Mouse (Mus musculus) stomach, embryonic 15.5 days (tissue): Measurements from ENCODE around the gene Snx32. TPM values are rescaled to one million over a fixed set of nuclear protein-coding genes. Genes with fewer than 3 reads are reported as not detected.
"Not testable (repeated sequence)": the region's sequence is repeated elsewhere in the genome, so short reads cannot be mapped to it uniquely, and the experiment has no call there.

Source experiments
- ATAC-seq: fragments of 200-750 bp; cut with Nextera tagmentation; 2 replicates; pipeline ENCODE4 v1.8.0; 2017; ENCODE audit warnings: low read depth, moderate number of reproducible peaks, moderate TSS enrichment; ENCODE audit not compliant: insufficient read depth, low FRiP score
- H3K27ac ChIP-seq: fragments of 300-500 bp; sonication (generic); 2 replicates; pipeline ENCODE4 v1.5.1; 2015; ENCODE audit warnings: mild to moderate bottlenecking, inconsistent platforms
- H3K27me3 ChIP-seq: fragments of 300-500 bp; sonication (generic); replicated peaks from 2 replicates; pipeline ENCODE4 v1.6.1; 2015; ENCODE audit warnings: inconsistent platforms
- H3K36me3 ChIP-seq: fragments of 300-500 bp; sonication (generic); 2 replicates; pipeline ENCODE4 v1.6.1; 2015; ENCODE audit warnings: inconsistent platforms
- H3K4me1 ChIP-seq: fragments of 300-500 bp; sonication (generic); 2 replicates; pipeline ENCODE4 v1.6.1; 2015; ENCODE audit warnings: inconsistent platforms
- H3K4me2 ChIP-seq: fragments of 300-500 bp; sonication (generic); 2 replicates; pipeline ENCODE4 v1.6.1; 2015; ENCODE audit warnings: mild to moderate bottlenecking, inconsistent platforms
- H3K4me3 ChIP-seq: fragments of 300-500 bp; sonication (generic); replicated peaks from 2 replicates; pipeline ENCODE4 v1.5.1; 2015; ENCODE audit warnings: inconsistent platforms
- H3K9ac ChIP-seq: fragments of 300-500 bp; sonication (generic); 2 replicates; pipeline ENCODE4 v1.6.1; 2015; ENCODE audit warnings: inconsistent platforms
- H3K9me3 ChIP-seq: fragments of 300-500 bp; sonication (generic); 2 replicates; pipeline ENCODE4 v1.6.1; 2016; ENCODE audit warnings: inconsistent platforms
- WGBS: fragments of 180-500 bp; shearing (Covaris S2); methylation state at CpG from one replicate; pipeline ENCODE4 v1.1.7; 2015; 5-methylcytosine and 5-hydroxymethylcytosine counted together
- polyA plus RNA-seq: library from polyadenylated mRNA; unstranded; fragments of >200 nt; fragmentation: Nextera tagmentation; extraction: Ambion mirVana; gene quantifications from 2 replicates; pipeline ENCODE4 v1.2.1, GENCODE M21; 2015

Snx32 gene
- polyA plus RNA-seq, 1 experiment from 2014 or later: 8.8 TPM

GRCm38 (mm10) chr19:5500330-5500875 lies 9.9 kb downstream of the Snx32 start:
- H3K27ac ChIP-seq: no peak overlapping the region
- H3K4me3 ChIP-seq: no peak overlapping the region
- no peaks in the 10 kb centered on the region for H3K4me1 ChIP-seq
- H3K9me3 ChIP-seq: no peaks in the 10 kb centered on the region
- no peaks in the 10 kb centered on the region for H3K27me3 ChIP-seq
- no peak overlapping the region for H3K4me2 ChIP-seq
- ATAC-seq: no peak
- peaks cover 11% of the 10 kb centered on the region; the same call in 1 of the 2 replicates for H3K36me3 ChIP-seq
- no peak overlapping the region for H3K9ac ChIP-seq
- 87% methylated on average over 2 of the region's 2 CpGs for WGBS

- no peak overlapping the region for H3K4me2 ChIP-seq
- no peak overlapping the region for H3K4me3 ChIP-seq
- no peaks in the 10 kb centered on the region for H3K9me3 ChIP-seq
- H3K36me3 ChIP-seq: peaks cover 31% of the 10 kb centered on the region
- H3K9ac ChIP-seq: no peak overlapping the region
- WGBS: 85% methylated on average over 16 of the region's 16 CpGs
- no peak for ATAC-seq
- peaks cover 14% of the 10 kb centered on the region; the same call in 1 of the 2 replicates for H3K4me1 ChIP-seq
- H3K27ac ChIP-seq: no peak overlapping the region
- no peaks in the 10 kb centered on the region for H3K27me3 ChIP-seq
These were observed 14.3 kb downstream of the Snx32 start for GRCm38 (mm10) chr19:5496052-5496370.

GRCm38 (mm10) chr19:5495353-5496051 lies 14.8 kb downstream of the Snx32 start:
- no peak for ATAC-seq
- Histone ChIP-seq H3K9ac (no peak overlapping the region), H3K9me3 (no peaks in the 10 kb centered on the region), H3K36me3 (peaks cover 31% of the 10 kb centered on the region), H3K4me2 (no peak overlapping the region), H3K27ac (no peak overlapping the region), H3K27me3 (no peaks in the 10 kb centered on the region), H3K4me1 (peaks cover 14% of the 10 kb centered on the region; the same call in 1 of the 2 replicates), H3K4me3 (no peak overlapping the region)
- 82% methylated on average over 12 of the region's 12 CpGs for WGBS

- no peak for ATAC-seq
- Histone ChIP-seq H3K4me3 (no peak overlapping the region), H3K36me3 (peaks cover 31% of the 10 kb centered on the region), H3K9ac (no peak overlapping the region), H3K9me3 (no peaks in the 10 kb centered on the region), H3K27ac (no peak overlapping the region), H3K4me1 (peaks cover 15% of the 10 kb centered on the region; the same call in 1 of the 2 replicates), H3K4me2 (no peak overlapping the region), H3K27me3 (no peaks in the 10 kb centered on the region)
- WGBS: 77% methylated on average over 3 of the region's 3 CpGs
These were observed 16.0 kb downstream of the Snx32 start for GRCm38 (mm10) chr19:5494314-5494713.

GRCm38 (mm10) chr19:5493301-5493721 lies 17.0 kb downstream of the Snx32 start:
- not testable (repeated sequence) for H3K27me3 ChIP-seq, ATAC-seq, H3K9ac ChIP-seq, H3K9me3 ChIP-seq, H3K27ac ChIP-seq, H3K4me3 ChIP-seq, H3K4me2 ChIP-seq
- peaks cover 31% of the 10 kb centered on the region for H3K36me3 ChIP-seq
- WGBS: 67% methylated on average over 9 of the region's 9 CpGs
- H3K4me1 ChIP-seq: peaks cover 20% of the 10 kb centered on the region; the same call in 1 of the 2 replicates

GRCm38 (mm10) chr19:5492641-5493040 lies 17.7 kb downstream of the Snx32 start:
- H3K4me2 ChIP-seq: no peak overlapping the region
- WGBS: 78% methylated on average over 4 of the region's 4 CpGs
- ATAC-seq: no peak
- no peak overlapping the region for H3K9ac ChIP-seq
- H3K4me3 ChIP-seq: no peak overlapping the region
- no peaks in the 10 kb centered on the region for H3K9me3 ChIP-seq
- H3K27ac ChIP-seq: no peak overlapping the region
- H3K4me1 ChIP-seq: peaks cover 20% of the 10 kb centered on the region; the same call in 1 of the 2 replicates
- H3K27me3 ChIP-seq: no peaks in the 10 kb centered on the region
- peaks cover 31% of the 10 kb centered on the region for H3K36me3 ChIP-seq

GRCm38 (mm10) chr19:5490898-5491708 lies 19.2 kb downstream of the Snx32 start:
- Histone ChIP-seq H3K27ac (peak overlapping the region; percentile 100), H3K36me3 (peaks cover 31% of the 10 kb centered on the region), H3K9ac (peak overlapping the region; percentile 99), H3K4me2 (peak overlapping the region; percentile 50), H3K4me3 (peak overlapping the region; percentile 98), H3K4me1 (peaks cover 35% of the 10 kb centered on the region), H3K27me3 (no peaks in the 10 kb centered on the region), H3K9me3 (no peaks in the 10 kb centered on the region)
- WGBS: under 1% methylated on average over 59 of the region's 59 CpGs
- ATAC-seq: peak; percentile 17; the same call in 1 of the 2 replicates

GRCm38 (mm10) chr19:5490313-5490897 lies 19.9 kb downstream of the Snx32 start, which contains the start of gene Cfl1:
TSS of gene Cfl1 (plus strand) at chr19:5490455.
- peak within 1 kb of the TSS; percentile 100 for H3K27ac ChIP-seq
- ATAC-seq: peak; percentile 68
- peaks cover 31% of the 10 kb centered on the region for H3K36me3 ChIP-seq
- H3K4me2 ChIP-seq: peak within 1 kb of the TSS; percentile 90
- peaks cover 36% of the 10 kb centered on the region for H3K4me1 ChIP-seq
- H3K9ac ChIP-seq: peak within 1 kb of the TSS; percentile 99
- peak within 1 kb of the TSS; percentile 98 for H3K4me3 ChIP-seq
- WGBS: under 1% methylated on average over 61 of the region's 62 CpGs
- H3K9me3 ChIP-seq: no peaks in the 10 kb centered on the region
- no peaks in the 10 kb centered on the region for H3K27me3 ChIP-seq

GRCm38 (mm10) chr19:5489721-5490120 lies 20.6 kb downstream of the Snx32 start:
- H3K9me3 ChIP-seq, H3K9ac ChIP-seq, H3K27me3 ChIP-seq, ATAC-seq: not testable (repeated sequence)
- H3K36me3 ChIP-seq: peaks cover 32% of the 10 kb centered on the region
- peak overlapping the region; percentile 98 for H3K4me3 ChIP-seq
- peaks cover 36% of the 10 kb centered on the region for H3K4me1 ChIP-seq
- peak overlapping the region; percentile 90 for H3K4me2 ChIP-seq
- peak overlapping the region; percentile 100 for H3K27ac ChIP-seq
- 40% methylated on average over 10 of the region's 10 CpGs for WGBS

GRCm38 (mm10) chr19:5488878-5489571 lies 21.3 kb downstream of the Snx32 start:
- H3K9me3 ChIP-seq: no peaks in the 10 kb centered on the region
- H3K27ac ChIP-seq: peak overlapping the region; percentile 100
- H3K4me3 ChIP-seq: peak overlapping the region; percentile 63
- under 1% methylated on average over 26 of the region's 26 CpGs for WGBS
- peak overlapping the region; percentile 31; the same call in 1 of the 2 replicates for H3K9ac ChIP-seq
- ATAC-seq: peak; percentile 83
- peaks cover 29% of the 10 kb centered on the region for H3K36me3 ChIP-seq
- peak overlapping the region; percentile 90 for H3K4me2 ChIP-seq
- peaks cover 34% of the 10 kb centered on the region for H3K4me1 ChIP-seq
- no peaks in the 10 kb centered on the region for H3K27me3 ChIP-seq
